Mouse (Mus musculus) midbrain, embryonic 12.5 days (tissue): ENCODE data around the gene L3mbtl1. TPM values are rescaled to one million over a fixed set of nuclear protein-coding genes. Genes with fewer than 3 reads are reported as not detected.
"Not testable (repeated sequence)": the region's sequence is repeated elsewhere in the genome, so short reads cannot be mapped to it uniquely, and the experiment has no call there.

Experiments
- ATAC-seq: fragments of 200-750 bp; cut with Nextera tagmentation; 2 replicates; pipeline ENCODE4 v1.8.0; 2017; ENCODE audit warnings: low read depth, moderate TSS enrichment, moderate library complexity; ENCODE audit not compliant: low FRiP score
- H3K27ac ChIP-seq: fragments of 300-500 bp; sonication (generic); replicated peaks from 2 replicates; pipeline ENCODE4 v1.5.1; 2016; ENCODE audit warnings: mild to moderate bottlenecking
- H3K27me3 ChIP-seq: fragments of 300-500 bp; sonication (generic); 2 replicates; pipeline ENCODE4 v1.6.1; 2016; ENCODE audit warnings: mild to moderate bottlenecking
- H3K36me3 ChIP-seq: fragments of 300-500 bp; sonication (generic); 2 replicates; pipeline ENCODE4 v1.6.1; 2016
- H3K4me1 ChIP-seq: fragments of 300-500 bp; sonication (generic); 2 replicates; pipeline ENCODE4 v1.6.1; 2016
- H3K4me2 ChIP-seq: fragments of 300-500 bp; sonication (generic); replicated peaks from 2 replicates; pipeline ENCODE4 v1.6.1; 2016; ENCODE audit warnings: mild to moderate bottlenecking, moderate library complexity
- H3K4me3 ChIP-seq: fragments of 300-500 bp; sonication (generic); 2 replicates; pipeline ENCODE4 v1.5.1; 2016; ENCODE audit warnings: mild to moderate bottlenecking
- H3K9ac ChIP-seq: fragments of 300-500 bp; sonication (generic); replicated peaks from 2 replicates; pipeline ENCODE4 v1.6.1; 2016; ENCODE audit warnings: mild to moderate bottlenecking, moderate library complexity
- H3K9me3 ChIP-seq: fragments of 300-500 bp; sonication (generic); 2 replicates; pipeline ENCODE4 v1.6.1; 2016; ENCODE audit warnings: mild to moderate bottlenecking
- WGBS: fragments of 180-500 bp; shearing (Covaris S2); methylation state at CpG from one replicate; pipeline ENCODE4 v1.1.7; 2016; 5-methylcytosine and 5-hydroxymethylcytosine counted together
- polyA plus RNA-seq: library from polyadenylated mRNA; unstranded; fragments of >200 nt; fragmentation: Nextera tagmentation; extraction: Ambion mirVana; gene quantifications from 2 replicates; pipeline ENCODE4 v1.2.1, GENCODE M21; 2016

L3mbtl1 gene
- polyA plus RNA-seq = 0.26 and 0.31 TPM in 2 replicates

- Histone ChIP-seq H3K36me3 (peaks cover 24% of the 10 kb centered on the region), H3K27me3 (peaks cover 39% of the 10 kb centered on the region), H3K9me3 (no peaks in the 10 kb centered on the region), H3K9ac (peak within 1 kb of the TSS; percentile 68), H3K4me3 (peak within 1 kb of the TSS; percentile 56), H3K4me1 (peaks cover 14% of the 10 kb centered on the region), H3K27ac (no peak within 1 kb of the TSS), H3K4me2 (peak within 1 kb of the TSS; percentile 97)
- WGBS = under 1% methylated on average over 40 of the region's 40 CpGs
- peak; percentile 59 for ATAC-seq
Measured at GRCm38 (mm10) chr2:162943148-162943846, at the start of gene L3mbtl1. L3mbtl1 (plus strand) TSS chr2:162943472.

- peaks cover 10% of the 10 kb centered on the region for H3K4me1 ChIP-seq
- not testable (repeated sequence) for ATAC-seq, H3K9me3 ChIP-seq, H3K9ac ChIP-seq, H3K36me3 ChIP-seq, H3K27me3 ChIP-seq, H3K27ac ChIP-seq, H3K4me2 ChIP-seq, H3K4me3 ChIP-seq
- WGBS = 91% methylated on average over 20 of the region's 20 CpGs
Measured at GRCm38 (mm10) chr2:162899256-162899655, 44.0 kb upstream of the L3mbtl1 start.

GRCm38 (mm10) chr2:162899880-162900589, 43.2 kb upstream of the L3mbtl1 start:
- no peak for ATAC-seq
- Histone ChIP-seq H3K27ac (0 out of 2 replicates have a peak overlapping the region, but pooled peaks have one; percentile 32), H3K9me3 (no peaks in the 10 kb centered on the region), H3K36me3 (no peaks in the 10 kb centered on the region), H3K27me3 (no peaks in the 10 kb centered on the region), H3K4me2 (0 out of 2 replicates have a peak overlapping the region, but pooled peaks have one; percentile 9), H3K9ac (no peak overlapping the region), H3K4me3 (no peak overlapping the region), H3K4me1 (peaks cover 10% of the 10 kb centered on the region)
- WGBS = 72% methylated on average over 12 of the region's 12 CpGs

- WGBS = 7% methylated on average over 2 of the region's 2 CpGs
- ATAC-seq = no peak
- 0 out of 2 replicates have a peak overlapping the region, but pooled peaks have one; percentile 32 for H3K27ac ChIP-seq
Measured at GRCm38 (mm10) chr2:162900590-162900916, 42.7 kb upstream of the L3mbtl1 start.

GRCm38 (mm10) chr2:162905902-162906301, 37.4 kb upstream of the L3mbtl1 start:
- H3K9ac ChIP-seq = no peak overlapping the region
- no peak overlapping the region for H3K4me2 ChIP-seq
- 85% methylated on average over 4 of the region's 4 CpGs for WGBS
- H3K27me3 ChIP-seq = no peaks in the 10 kb centered on the region
- no peaks in the 10 kb centered on the region for H3K36me3 ChIP-seq
- no peak overlapping the region for H3K27ac ChIP-seq
- peaks cover 5% of the 10 kb centered on the region for H3K4me1 ChIP-seq
- ATAC-seq = no peak
- H3K4me3 ChIP-seq = no peak overlapping the region
- no peaks in the 10 kb centered on the region for H3K9me3 ChIP-seq

More at GRCm38 (mm10) chr2:162900590-162900916, 42.7 kb upstream of the L3mbtl1 start:
- H3K9ac ChIP-seq = no peak overlapping the region
- no peaks in the 10 kb centered on the region for H3K9me3 ChIP-seq
- H3K27me3 ChIP-seq = no peaks in the 10 kb centered on the region
- H3K4me3 ChIP-seq = no peak overlapping the region
- 0 out of 2 replicates have a peak overlapping the region, but pooled peaks have one; percentile 9 for H3K4me2 ChIP-seq
- H3K36me3 ChIP-seq = no peaks in the 10 kb centered on the region
- H3K4me1 ChIP-seq = peaks cover 10% of the 10 kb centered on the region

- no peak overlapping the region for H3K27ac ChIP-seq
- H3K4me3 ChIP-seq = no peak overlapping the region
- no peak for ATAC-seq
- H3K4me2 ChIP-seq = no peak overlapping the region
- no peaks in the 10 kb centered on the region for H3K36me3 ChIP-seq
- H3K27me3 ChIP-seq = no peaks in the 10 kb centered on the region
- no peak overlapping the region for H3K9ac ChIP-seq
- peaks cover 5% of the 10 kb centered on the region for H3K4me1 ChIP-seq
- no peaks in the 10 kb centered on the region for H3K9me3 ChIP-seq
- 53% methylated on average over 16 of the region's 16 CpGs for WGBS
Measured at GRCm38 (mm10) chr2:162908052-162908491, 35.2 kb upstream of the L3mbtl1 start.

- H3K9me3 ChIP-seq = no peaks in the 10 kb centered on the region
- no peaks in the 10 kb centered on the region for H3K36me3 ChIP-seq
- no peaks in the 10 kb centered on the region for H3K4me1 ChIP-seq
- WGBS = 73% methylated on average over 3 of the region's 3 CpGs
- H3K4me2 ChIP-seq = no peak overlapping the region
- ATAC-seq = no peak
- no peak overlapping the region for H3K27ac ChIP-seq
- no peak overlapping the region for H3K9ac ChIP-seq
- H3K27me3 ChIP-seq = no peaks in the 10 kb centered on the region
- H3K4me3 ChIP-seq = no peak overlapping the region
Measured at GRCm38 (mm10) chr2:162914040-162914439, 29.2 kb upstream of the L3mbtl1 start.

- no peak for ATAC-seq
- no peak overlapping the region for H3K4me2 ChIP-seq
- H3K36me3 ChIP-seq = no peaks in the 10 kb centered on the region
- no peaks in the 10 kb centered on the region for H3K4me1 ChIP-seq
- H3K27me3 ChIP-seq = no peaks in the 10 kb centered on the region
- no peak overlapping the region for H3K4me3 ChIP-seq
- H3K27ac ChIP-seq = no peak overlapping the region
- H3K9me3 ChIP-seq = no peaks in the 10 kb centered on the region
- H3K9ac ChIP-seq = no peak overlapping the region
- 74% methylated on average over 2 of the region's 2 CpGs for WGBS
Measured at GRCm38 (mm10) chr2:162914519-162914918, 28.8 kb upstream of the L3mbtl1 start.

- WGBS = 83% methylated on average over 5 of the region's 5 CpGs
- H3K4me1 ChIP-seq = no peaks in the 10 kb centered on the region
- no peaks in the 10 kb centered on the region for H3K36me3 ChIP-seq
- no peak overlapping the region for H3K9ac ChIP-seq
- H3K4me2 ChIP-seq = no peak overlapping the region
- no peaks in the 10 kb centered on the region for H3K9me3 ChIP-seq
- no peak for ATAC-seq
- H3K27me3 ChIP-seq = no peaks in the 10 kb centered on the region; the same call in 1 of the 2 replicates
- no peak overlapping the region for H3K27ac ChIP-seq
- no peak overlapping the region for H3K4me3 ChIP-seq
Measured at GRCm38 (mm10) chr2:162919926-162920325, 23.3 kb upstream of the L3mbtl1 start.

- H3K36me3 ChIP-seq = no peaks in the 10 kb centered on the region
- no peaks in the 10 kb centered on the region for H3K4me1 ChIP-seq
- no peak overlapping the region for H3K4me3 ChIP-seq
- no peak overlapping the region for H3K27ac ChIP-seq
- 11% methylated on average over 6 of the region's 6 CpGs for WGBS
- H3K9ac ChIP-seq = no peak overlapping the region
- ATAC-seq = no peak
- no peaks in the 10 kb centered on the region; the same call in 1 of the 2 replicates for H3K27me3 ChIP-seq
- H3K9me3 ChIP-seq = no peaks in the 10 kb centered on the region
- no peak overlapping the region for H3K4me2 ChIP-seq
Measured at GRCm38 (mm10) chr2:162922183-162922582, 21.1 kb upstream of the L3mbtl1 start.

- Histone ChIP-seq H3K9me3 (no peaks in the 10 kb centered on the region), H3K27ac (no peak overlapping the region), H3K4me1 (no peaks in the 10 kb centered on the region), H3K27me3 (no peaks in the 10 kb centered on the region; the same call in 1 of the 2 replicates), H3K4me3 (no peak overlapping the region), H3K9ac (no peak overlapping the region), H3K36me3 (no peaks in the 10 kb centered on the region), H3K4me2 (no peak overlapping the region)
- ATAC-seq = no peak
- WGBS = 72% methylated on average over 5 of the region's 5 CpGs
Measured at GRCm38 (mm10) chr2:162922834-162923233, 20.4 kb upstream of the L3mbtl1 start.

GRCm38 (mm10) chr2:162924126-162924525, 19.1 kb upstream of the L3mbtl1 start:
- H3K27me3 ChIP-seq = peaks cover 2% of the 10 kb centered on the region
- H3K4me3 ChIP-seq = no peak overlapping the region
- H3K27ac ChIP-seq = no peak overlapping the region
- 86% methylated on average over 5 of the region's 5 CpGs for WGBS
- H3K9ac ChIP-seq = no peak overlapping the region
- no peak for ATAC-seq
- H3K9me3 ChIP-seq = no peaks in the 10 kb centered on the region
- H3K4me1 ChIP-seq = no peaks in the 10 kb centered on the region
- no peak overlapping the region for H3K4me2 ChIP-seq
- H3K36me3 ChIP-seq = no peaks in the 10 kb centered on the region
